Mouse (Mus musculus): ENCODE data around the gene Hapln3. TPM values are rescaled to one million over a fixed set of nuclear protein-coding genes. Genes with fewer than 3 reads are reported as not detected.

The Hapln3 gene
- polyA plus RNA-seq, 1 experiment from 2014 or later, result 2.2 TPM

DNA sequence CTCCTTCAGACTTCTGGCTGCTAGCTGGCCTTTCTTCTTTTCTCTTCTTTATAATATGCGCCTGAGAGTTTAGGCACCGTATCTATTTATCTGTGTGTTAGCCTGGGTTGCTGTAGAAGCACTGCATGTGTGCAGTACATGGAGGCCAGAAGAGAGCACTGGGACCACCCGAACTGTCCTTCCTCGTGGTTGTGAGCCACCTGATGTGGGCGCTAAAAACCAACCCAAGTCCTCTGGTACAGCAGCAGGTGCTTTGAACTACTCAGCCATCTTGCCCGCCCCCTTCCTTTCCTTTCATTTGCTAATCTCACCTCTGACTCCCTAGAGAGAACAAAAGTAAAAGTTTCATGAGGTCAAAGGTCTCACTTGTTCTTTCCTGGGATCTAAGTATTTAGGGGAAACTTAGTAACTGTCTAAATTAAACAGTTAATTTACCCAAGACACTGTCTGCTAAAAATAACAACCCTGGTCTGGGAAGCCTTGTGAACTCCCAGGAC lies 8.6 kb upstream of the Hapln3 start:
- H3K4me3 ChIP-seq, result no peak overlapping the region
- WGBS, result 50% methylated on average over 6 of the region's 6 CpGs
- H3K9me3 ChIP-seq, result no peaks in the 10 kb centered on the region
- ATAC-seq (ENCODE audit: low FRiP score), result no peak
- H3K27ac ChIP-seq, result no peak overlapping the region
- H3K27me3 ChIP-seq, result no peaks in the 10 kb centered on the region
- H3K4me2 ChIP-seq, result no peak overlapping the region
- H3K36me3 ChIP-seq, result peaks cover 14% of the 10 kb centered on the region; the same call in 1 of the 2 replicates
- no peak overlapping the region for H3K9ac ChIP-seq
- no peaks in the 10 kb centered on the region for H3K4me1 ChIP-seq (replicated peaks)

DNA sequence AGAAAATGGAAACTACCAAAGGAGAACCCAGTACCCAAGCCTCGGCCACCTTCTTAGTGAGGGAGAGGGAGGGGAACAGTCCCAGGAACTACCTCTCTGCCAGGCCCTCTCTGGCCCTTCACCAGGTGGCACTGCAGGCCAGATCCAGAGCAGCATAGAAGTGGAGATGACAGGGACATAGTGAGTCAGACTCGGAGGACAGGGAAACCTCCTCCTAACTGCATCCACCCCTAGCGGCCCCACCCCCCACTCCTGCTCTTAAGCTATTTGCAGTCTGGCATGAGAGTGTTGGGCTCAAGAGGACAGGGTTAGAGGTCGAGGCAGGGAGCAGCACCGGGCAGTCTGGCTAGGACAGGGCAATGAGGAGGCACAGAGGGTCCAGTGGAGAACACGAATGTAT lies 2.6 kb upstream of the Hapln3 start:
- peaks cover 28% of the 10 kb centered on the region for H3K27me3 ChIP-seq
- no peaks in the 10 kb centered on the region for H3K9me3 ChIP-seq
- H3K4me2 ChIP-seq, result no peak overlapping the region
- no peak overlapping the region for H3K9ac ChIP-seq
- H3K4me1 ChIP-seq (replicated peaks), result peaks cover 21% of the 10 kb centered on the region
- ATAC-seq (ENCODE audit: low FRiP score), result no peak
- peaks cover 14% of the 10 kb centered on the region; the same call in 1 of the 2 replicates for H3K36me3 ChIP-seq
- WGBS, result 42% methylated on average over 6 of the region's 6 CpGs
- H3K4me3 ChIP-seq, result no peak overlapping the region
- no peak overlapping the region for H3K27ac ChIP-seq

DNA sequence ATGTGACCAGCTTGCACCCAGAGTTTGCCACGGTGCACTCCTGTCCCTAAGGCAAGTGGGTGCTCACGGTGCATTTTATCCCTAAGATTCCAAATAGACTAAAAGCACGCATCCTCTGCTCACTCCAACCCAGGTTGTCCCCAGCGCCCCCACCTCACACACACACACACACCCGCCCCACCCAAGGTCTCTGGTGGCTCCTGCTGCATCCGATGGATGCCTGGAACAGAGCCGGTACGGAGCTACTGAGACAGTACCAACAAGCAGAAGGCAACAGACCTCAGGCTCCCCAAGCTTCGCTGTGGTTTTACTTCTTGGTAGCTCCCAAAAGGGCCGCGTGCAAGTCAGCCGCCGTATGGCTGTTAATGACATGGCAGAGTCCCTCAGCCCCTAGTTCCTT lies 433 bp downstream of the Hapln3 start:
- Histone ChIP-seq H3K9ac (0 out of 2 replicates have a peak overlapping the region, but pooled peaks have one; percentile 24), H3K4me3 (peak overlapping the region; percentile 28), H3K4me2 (peak overlapping the region; percentile 51), H3K4me1 (replicated peaks) (peaks cover 21% of the 10 kb centered on the region), H3K27ac (no peak overlapping the region), H3K9me3 (no peaks in the 10 kb centered on the region), H3K36me3 (peaks cover 9% of the 10 kb centered on the region; the same call in 1 of the 2 replicates), H3K27me3 (peaks cover 29% of the 10 kb centered on the region)
- ATAC-seq (ENCODE audit: low FRiP score), result no peak
- 20% methylated on average over 13 of the region's 13 CpGs for WGBS

DNA sequence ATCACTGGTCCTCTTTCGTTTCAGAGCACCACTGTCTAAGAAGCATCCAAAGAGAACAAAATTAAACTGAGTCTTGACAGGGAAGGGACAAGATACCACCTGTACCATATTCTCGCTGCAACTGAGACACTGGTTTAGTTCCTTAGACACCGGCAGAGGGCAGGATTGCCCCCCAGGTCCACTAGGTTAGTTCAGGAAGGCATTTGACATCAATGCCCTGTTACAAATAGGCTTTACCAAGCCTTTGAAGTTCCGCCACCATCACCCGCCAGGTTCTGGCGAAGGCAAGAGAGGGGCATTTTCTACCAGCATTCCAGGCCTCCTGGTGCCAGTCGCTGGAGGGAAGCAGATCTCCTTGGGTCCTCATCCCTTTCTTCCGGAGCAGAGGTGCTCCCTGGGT lies 935 bp downstream of the Hapln3 start:
- Histone ChIP-seq H3K9me3 (no peaks in the 10 kb centered on the region), H3K36me3 (peaks cover 5% of the 10 kb centered on the region; the same call in 1 of the 2 replicates), H3K4me2 (peak overlapping the region; percentile 51), H3K4me1 (replicated peaks) (peaks cover 21% of the 10 kb centered on the region), H3K9ac (no peak overlapping the region), H3K27ac (no peak overlapping the region), H3K27me3 (peaks cover 29% of the 10 kb centered on the region), H3K4me3 (0 out of 2 replicates have a peak overlapping the region, but pooled peaks have one; percentile 28)
- 9% methylated on average over 8 of the region's 8 CpGs for WGBS
- ATAC-seq (ENCODE audit: low FRiP score), result no peak

DNA sequence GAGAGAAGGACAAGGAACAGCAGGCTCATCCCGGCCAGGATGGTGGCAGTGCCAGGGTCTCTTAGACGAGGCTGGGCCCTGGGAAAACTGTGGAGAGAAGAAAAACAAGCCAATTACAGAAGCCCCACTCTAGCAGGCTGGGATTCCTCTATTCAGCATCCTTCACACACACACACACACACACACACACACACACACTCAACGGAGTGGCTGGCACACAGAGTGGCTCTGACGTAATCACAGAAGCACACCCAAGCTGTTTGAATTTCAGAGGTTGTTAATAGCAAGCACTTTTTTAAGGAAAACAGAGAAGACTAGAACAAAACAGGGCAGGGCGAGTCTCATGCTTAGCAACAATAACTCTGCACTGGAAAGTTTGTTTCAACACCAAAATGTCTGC lies 7.4 kb downstream of the Hapln3 start:
- H3K36me3 ChIP-seq, result no peaks in the 10 kb centered on the region
- no peak for ATAC-seq (ENCODE audit: low FRiP score)
- H3K9ac ChIP-seq, result no peak overlapping the region
- H3K9me3 ChIP-seq, result no peaks in the 10 kb centered on the region
- H3K4me2 ChIP-seq, result no peak overlapping the region
- no peak overlapping the region for H3K4me3 ChIP-seq
- no peaks in the 10 kb centered on the region; the same call in 1 of the 2 replicates for H3K4me1 ChIP-seq (replicated peaks)
- WGBS, result 81% methylated on average over 5 of the region's 5 CpGs
- H3K27ac ChIP-seq, result no peak overlapping the region
- H3K27me3 ChIP-seq, result 0 out of 2 replicates have a peak, but pooled peaks cover 1% of the 10 kb centered on the region

DNA sequence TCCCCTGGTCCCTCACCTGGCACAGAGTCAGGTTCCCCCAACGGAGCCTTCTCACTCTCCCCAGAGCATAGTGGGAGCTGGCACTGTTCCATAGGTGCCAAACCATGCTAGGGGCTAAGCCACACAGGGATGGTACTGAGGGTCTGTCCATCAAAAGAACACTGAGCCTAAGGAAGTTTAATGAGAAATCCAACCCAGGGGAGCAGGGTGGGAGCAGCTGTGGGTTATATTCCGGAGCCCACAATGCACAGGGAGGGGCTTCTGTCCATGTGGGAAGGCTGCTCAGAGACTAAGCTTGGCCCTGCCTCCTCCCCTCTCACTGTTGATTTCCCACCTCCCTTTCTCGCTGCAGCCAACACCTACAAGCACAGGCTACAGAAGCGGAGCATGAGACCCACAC lies 17.0 kb downstream of the Hapln3 start:
- no peaks in the 10 kb centered on the region for H3K27me3 ChIP-seq
- H3K9me3 ChIP-seq, result no peaks in the 10 kb centered on the region
- H3K9ac ChIP-seq, result no peak overlapping the region
- no peak overlapping the region for H3K4me3 ChIP-seq
- H3K4me1 ChIP-seq (replicated peaks), result peaks cover 14% of the 10 kb centered on the region
- H3K36me3 ChIP-seq, result no peaks in the 10 kb centered on the region
- H3K4me2 ChIP-seq, result no peak overlapping the region
- H3K27ac ChIP-seq, result no peak overlapping the region
- WGBS, result 40% methylated on average over 4 of the region's 4 CpGs
- ATAC-seq (ENCODE audit: low FRiP score), result peak; percentile 39; the same call in 1 of the 2 replicates

DNA sequence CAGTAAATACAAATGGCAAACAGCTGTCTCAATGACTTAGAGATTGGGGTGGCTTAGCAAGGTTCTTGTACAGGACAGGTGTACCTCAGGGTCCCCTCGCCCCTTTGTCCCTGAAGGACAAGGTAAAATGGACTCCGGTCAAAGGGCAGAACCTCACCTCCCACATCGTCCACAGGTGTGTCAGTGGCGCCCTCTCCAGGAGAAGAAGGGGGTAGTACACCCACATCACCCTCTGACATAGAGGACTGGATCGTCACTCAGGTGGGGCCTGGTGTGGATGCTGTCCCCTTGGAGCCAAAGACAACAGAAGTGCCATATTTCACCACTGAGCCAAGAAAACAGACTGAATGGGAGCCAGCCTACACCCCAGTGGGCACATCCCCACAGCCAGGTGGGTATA lies 34.3 kb downstream of the Hapln3 start:
- Histone ChIP-seq H3K27me3 (0 out of 2 replicates have a peak, but pooled peaks cover 5% of the 10 kb centered on the region), H3K4me3 (no peak overlapping the region), H3K27ac (no peak overlapping the region), H3K4me1 (replicated peaks) (no peaks in the 10 kb centered on the region), H3K4me2 (no peak overlapping the region), H3K9ac (no peak overlapping the region), H3K9me3 (no peaks in the 10 kb centered on the region), H3K36me3 (no peaks in the 10 kb centered on the region)
- WGBS, result 74% methylated on average over 5 of the region's 5 CpGs
- no peak for ATAC-seq (ENCODE audit: low FRiP score)

DNA sequence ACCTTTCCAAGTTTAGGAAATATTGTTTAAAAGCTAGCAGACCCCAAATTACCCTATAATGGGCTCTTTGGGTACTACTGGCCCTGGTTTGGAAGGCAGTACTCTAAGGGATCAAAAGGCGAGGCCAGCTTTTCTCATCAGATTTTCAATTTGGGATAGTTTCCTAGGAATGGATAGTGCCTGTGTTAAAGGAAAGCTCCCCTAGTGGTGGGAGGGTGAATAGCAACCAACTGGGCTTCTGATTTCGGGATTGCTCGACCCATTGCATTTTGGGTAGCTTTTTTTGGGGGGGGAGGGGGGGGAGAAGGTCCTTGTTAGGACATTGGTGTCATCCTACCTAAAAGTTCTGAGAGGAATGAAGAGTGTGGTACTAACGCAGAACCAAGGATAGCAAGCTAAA lies 41.7 kb downstream of the Hapln3 start:
- Histone ChIP-seq H3K4me3 (no peak overlapping the region), H3K9me3 (no peaks in the 10 kb centered on the region), H3K9ac (no peak overlapping the region), H3K27me3 (0 out of 2 replicates have a peak, but pooled peaks cover 6% of the 10 kb centered on the region), H3K36me3 (no peaks in the 10 kb centered on the region), H3K4me2 (no peak overlapping the region), H3K27ac (no peak overlapping the region), H3K4me1 (replicated peaks) (no peaks in the 10 kb centered on the region)
- no peak for ATAC-seq (ENCODE audit: low FRiP score)
- WGBS, result 73% methylated on average over 4 of the region's 4 CpGs

DNA sequence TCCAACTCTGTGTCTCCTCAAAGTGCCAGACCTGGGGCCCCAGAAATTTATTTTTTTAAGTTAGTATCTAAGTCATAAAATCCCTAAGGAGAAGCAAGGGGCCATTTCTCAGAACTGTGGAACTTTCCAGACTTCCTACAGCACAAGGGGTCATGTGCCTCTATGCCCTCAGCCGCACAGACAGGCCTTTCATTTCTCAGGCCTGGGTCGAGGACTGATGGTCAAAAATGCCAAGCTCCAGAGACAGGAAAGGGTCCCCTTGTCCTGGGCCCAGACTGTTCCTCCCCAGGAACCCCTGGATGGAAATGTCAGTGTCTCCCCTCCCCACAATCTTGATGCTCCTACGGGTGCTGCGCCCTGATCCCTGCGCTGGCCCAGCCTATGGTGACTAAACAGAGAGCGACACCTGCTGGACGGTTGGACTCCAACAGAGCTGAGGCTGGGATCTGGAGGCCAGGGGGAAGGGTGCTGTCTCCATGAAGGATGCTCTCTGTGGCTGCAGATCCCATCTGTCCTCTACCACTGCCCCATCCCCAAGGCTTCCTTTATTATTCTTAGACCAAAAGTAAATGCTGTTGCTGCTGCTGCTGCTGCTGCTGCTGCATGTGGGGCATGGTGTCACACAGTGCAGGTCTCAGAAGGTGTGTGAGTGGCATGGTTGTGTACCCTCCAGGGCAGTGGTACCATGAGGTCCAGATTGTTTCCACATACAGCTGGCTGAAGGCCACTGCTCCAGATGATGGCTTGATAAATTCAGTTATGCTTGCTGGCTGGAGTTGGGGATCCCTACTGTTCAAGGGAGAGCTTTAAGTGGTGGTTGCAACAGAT lies 50.0 kb downstream of the Hapln3 start:
- ATAC-seq (ENCODE audit: low FRiP score), result 0 out of 2 replicates have a peak, but pooled peaks have one; percentile 77
- 0 out of 2 replicates have a peak, but pooled peaks cover 3% of the 10 kb centered on the region for H3K4me1 ChIP-seq (replicated peaks)
- no peak overlapping the region for H3K4me3 ChIP-seq
- H3K27ac ChIP-seq, result no peak overlapping the region
- no peak overlapping the region for H3K4me2 ChIP-seq
- WGBS, result 24% methylated on average over 7 of the region's 7 CpGs
- H3K27me3 ChIP-seq, result 0 out of 2 replicates have a peak, but pooled peaks cover 6% of the 10 kb centered on the region
- H3K9me3 ChIP-seq, result no peaks in the 10 kb centered on the region
- no peaks in the 10 kb centered on the region for H3K36me3 ChIP-seq
- no peak overlapping the region for H3K9ac ChIP-seq

DNA sequence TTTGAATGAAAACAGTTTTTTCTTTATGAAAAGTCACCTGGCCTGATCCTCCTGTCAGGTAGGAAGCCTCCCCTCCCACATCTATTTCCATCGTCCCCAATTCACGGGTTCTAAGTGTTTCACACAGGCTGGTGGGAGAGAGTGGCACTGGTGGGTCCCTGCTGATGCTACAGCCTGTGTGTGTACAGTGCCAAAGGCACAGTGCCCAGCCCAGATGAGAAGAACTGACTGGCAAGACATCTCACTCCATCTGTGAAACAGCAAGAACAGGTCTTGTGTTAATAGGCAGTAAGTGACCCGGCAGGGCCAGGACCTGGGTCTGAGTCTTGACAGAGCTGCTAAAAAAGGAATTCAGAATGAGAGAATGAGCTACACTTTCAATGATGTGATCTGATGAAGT lies 51.6 kb downstream of the Hapln3 start:
- no peaks in the 10 kb centered on the region for H3K27me3 ChIP-seq
- 74% methylated on average over 3 of the region's 3 CpGs for WGBS
- no peak overlapping the region for H3K9ac ChIP-seq
- no peak overlapping the region for H3K4me2 ChIP-seq
- no peaks in the 10 kb centered on the region for H3K9me3 ChIP-seq
- H3K4me3 ChIP-seq, result no peak overlapping the region
- ATAC-seq (ENCODE audit: low FRiP score), result no peak
- H3K4me1 ChIP-seq (replicated peaks), result 0 out of 2 replicates have a peak, but pooled peaks cover 3% of the 10 kb centered on the region
- H3K36me3 ChIP-seq, result no peaks in the 10 kb centered on the region
- no peak overlapping the region for H3K27ac ChIP-seq

DNA sequence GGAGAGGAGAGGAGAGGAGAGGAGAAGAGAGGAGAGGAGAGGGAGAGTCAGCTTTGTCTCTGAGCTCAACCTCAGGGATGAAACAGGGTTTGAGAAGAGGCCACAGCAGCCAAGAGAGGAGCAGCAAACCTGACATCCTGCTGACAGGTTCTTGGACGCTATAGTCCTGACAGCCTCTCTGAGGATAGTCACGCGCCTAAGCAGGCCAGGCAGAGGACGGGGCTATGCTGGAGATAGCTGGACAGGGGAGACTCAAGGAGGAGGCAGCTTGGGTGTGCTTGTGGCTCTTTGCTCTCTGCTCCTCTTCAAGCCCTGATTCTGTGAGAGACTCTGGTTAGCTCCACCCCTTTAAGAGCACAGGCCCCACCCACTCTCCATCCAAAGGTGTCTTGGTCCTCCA lies 62.6 kb downstream of the Hapln3 start:
- WGBS, result 61% methylated on average over 4 of the region's 4 CpGs
- Histone ChIP-seq H3K4me1 (replicated peaks) (peaks cover 4% of the 10 kb centered on the region; the same call in 1 of the 2 replicates), H3K9me3 (no peaks in the 10 kb centered on the region), H3K36me3 (no peaks in the 10 kb centered on the region), H3K4me3 (no peak overlapping the region), H3K9ac (no peak overlapping the region), H3K27me3 (no peaks in the 10 kb centered on the region), H3K4me2 (no peak overlapping the region), H3K27ac (no peak overlapping the region)
- no peak for ATAC-seq (ENCODE audit: low FRiP score)

DNA sequence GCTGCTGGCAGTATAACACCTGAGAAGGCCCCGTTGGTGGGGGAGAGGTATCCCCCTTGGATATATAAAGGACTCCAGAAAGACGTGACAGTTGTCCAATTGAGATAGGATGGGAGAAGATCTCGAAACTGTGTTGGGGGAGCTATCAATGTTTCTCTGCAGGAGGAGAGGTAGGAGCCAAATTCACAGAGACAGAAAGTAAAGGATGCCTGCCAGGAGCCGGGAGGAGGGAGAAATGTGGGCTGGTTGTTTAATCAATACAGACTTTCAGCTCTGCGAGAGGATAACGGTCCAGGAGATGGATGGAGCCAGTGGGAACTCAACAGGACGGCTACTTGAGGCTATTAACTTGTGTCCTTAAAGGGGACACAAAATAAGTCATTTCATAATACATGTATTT lies 63.4 kb downstream of the Hapln3 start:
- H3K9me3 ChIP-seq, result no peaks in the 10 kb centered on the region
- peaks cover 4% of the 10 kb centered on the region; the same call in 1 of the 2 replicates for H3K4me1 ChIP-seq (replicated peaks)
- no peak overlapping the region for H3K4me3 ChIP-seq
- no peak overlapping the region for H3K27ac ChIP-seq
- ATAC-seq (ENCODE audit: low FRiP score), result no peak
- no peaks in the 10 kb centered on the region for H3K27me3 ChIP-seq
- no peak overlapping the region for H3K4me2 ChIP-seq
- no peaks in the 10 kb centered on the region for H3K36me3 ChIP-seq
- no peak overlapping the region for H3K9ac ChIP-seq
- WGBS, result 70% methylated on average over 7 of the region's 7 CpGs
